Mouse (Mus musculus): Measurements from ENCODE around the gene Fyn.

- TF ChIP-seq EP300 (IDR thresholded peaks at IDR 0.05; ENCODE audit: low read depth): no peak
- TF ChIP-seq CTCF (IDR thresholded peaks at IDR 0.05; ENCODE audit: low read depth): no peak
These were observed 25.1 kb upstream of the Fyn start for GRCm38 (mm10) chr10:39343551-39343950.

Measured in liver, postnatal 0 days (tissue).